Mouse (Mus musculus) natural killer cell, adult 2 months (primary cell): ENCODE results near the gene Magi3.

ENCODE experiments used
- DNase-seq, 2 experiments: peaks; one replicate each; pipeline ENCODE4 v3.0.0; 2022; ENCODE audit warnings: low spot score in 2 of 2

The Magi3 gene

GRCm38 (mm10) chr3:104220295-104220965 lies at the start of gene Magi3:
Magi3 (minus strand) TSS chr3:104220374.
- DNase-seq: peak; percentile 95 to 97

- DNase-seq: no peak
Observed at GRCm38 (mm10) chr3:104264530-104265145, 44.5 kb upstream of the Magi3 start.

GRCm38 (mm10) chr3:104260221-104260620 lies 40.0 kb upstream of the Magi3 start:
- DNase-seq: no peak

GRCm38 (mm10) chr3:104259168-104259567 lies 39.0 kb upstream of the Magi3 start:
- DNase-seq: no peak

DNA sequence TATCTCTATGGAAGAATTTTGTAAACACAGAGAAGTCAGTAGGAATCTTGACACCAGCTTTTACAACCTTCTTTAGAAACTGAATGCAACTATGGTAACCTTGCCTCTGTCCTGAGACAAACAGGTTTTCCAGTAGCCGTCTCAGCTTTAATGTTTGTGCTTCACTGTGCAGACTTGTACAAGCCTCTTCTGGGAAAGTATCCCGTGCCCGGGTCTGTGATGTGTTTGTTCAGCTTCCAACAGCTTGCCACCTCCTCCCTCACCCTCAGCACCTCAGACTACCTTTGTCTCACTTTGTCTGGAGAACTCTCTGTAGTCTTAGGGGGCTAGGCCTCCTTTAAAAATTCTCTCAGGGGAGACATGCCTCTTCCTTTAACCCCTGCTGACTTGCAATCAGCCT lies 36.9 kb upstream of the Magi3 start:
- no peak for DNase-seq

DNA sequence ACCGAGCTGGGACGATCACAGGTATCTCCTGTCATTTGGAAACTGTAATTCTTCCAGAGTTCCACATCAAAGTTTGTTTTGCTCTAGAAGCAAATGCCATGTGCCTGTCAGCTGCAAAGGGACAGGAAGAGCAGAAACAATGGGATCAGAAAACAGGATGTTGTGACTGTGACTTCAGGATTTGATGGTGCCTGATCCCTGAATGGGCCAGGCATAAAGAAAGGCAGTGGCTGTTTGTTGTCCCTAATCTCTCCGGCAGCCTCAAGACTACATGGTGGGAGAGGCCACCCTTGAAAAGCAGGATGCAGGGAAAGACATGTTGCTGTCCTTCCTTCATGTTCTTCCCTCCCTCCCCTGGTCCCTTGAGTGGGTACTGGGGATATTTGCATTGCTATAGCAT lies 33.6 kb upstream of the Magi3 start:
- DNase-seq: no peak

- no peak for DNase-seq
Observed at GRCm38 (mm10) chr3:104247850-104248249, 27.7 kb upstream of the Magi3 start.

DNA sequence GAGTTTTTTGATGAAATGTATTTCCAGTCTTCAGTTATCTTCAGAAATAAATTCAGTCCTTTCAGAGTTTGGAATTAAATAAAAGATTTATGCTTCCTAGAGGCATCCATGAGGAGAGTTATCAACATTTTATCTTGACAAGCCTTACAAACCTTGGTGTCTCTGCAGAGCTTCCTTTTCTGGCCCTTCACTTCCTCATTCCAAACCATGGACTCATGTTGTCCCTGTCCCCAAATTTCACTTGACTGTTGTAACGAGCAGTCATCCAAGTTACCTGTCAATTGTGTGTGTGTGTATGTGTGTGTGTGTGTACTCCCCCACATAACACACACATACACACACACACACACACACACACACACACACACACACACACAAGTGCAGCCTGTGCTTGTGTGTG lies 26.9 kb upstream of the Magi3 start:
- no peak for DNase-seq

- no peak for DNase-seq
Observed at GRCm38 (mm10) chr3:104244373-104244772, 24.2 kb upstream of the Magi3 start.

- DNase-seq: no peak
Observed at GRCm38 (mm10) chr3:104243972-104244371, 23.8 kb upstream of the Magi3 start.

GRCm38 (mm10) chr3:104239785-104240184 lies 19.6 kb upstream of the Magi3 start:
- no peak for DNase-seq

- DNase-seq: no peak
Observed at GRCm38 (mm10) chr3:104239376-104239775, 19.2 kb upstream of the Magi3 start.

DNA sequence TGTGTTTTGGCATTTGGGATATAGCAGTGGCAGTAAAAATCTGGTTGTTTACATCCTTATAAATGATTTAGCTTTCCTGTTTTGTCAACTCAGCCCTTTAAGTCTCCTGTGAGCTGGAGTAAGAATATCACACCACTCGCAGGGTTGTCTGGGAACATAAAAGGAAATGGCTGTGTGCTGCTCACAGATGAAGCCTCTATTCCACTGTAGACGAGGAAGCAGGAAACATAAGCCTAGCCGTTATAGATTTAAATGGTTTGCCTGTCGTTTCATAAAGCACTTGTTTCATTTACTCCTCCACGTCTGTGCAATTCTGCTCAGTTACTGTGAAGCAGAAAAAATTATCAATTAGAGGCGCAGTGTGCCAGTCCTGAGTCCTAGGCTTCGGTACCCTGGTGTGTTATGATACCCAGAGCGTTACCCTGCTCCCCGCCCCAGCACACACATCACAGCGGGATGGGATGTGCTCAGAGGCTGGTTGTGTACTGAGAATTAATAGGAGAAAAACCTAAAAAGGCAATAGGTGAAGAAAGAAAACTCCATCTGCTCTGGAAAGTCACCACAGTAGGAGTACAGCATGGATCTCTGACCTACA lies 17.8 kb upstream of the Magi3 start:
- no peak for DNase-seq

DNA sequence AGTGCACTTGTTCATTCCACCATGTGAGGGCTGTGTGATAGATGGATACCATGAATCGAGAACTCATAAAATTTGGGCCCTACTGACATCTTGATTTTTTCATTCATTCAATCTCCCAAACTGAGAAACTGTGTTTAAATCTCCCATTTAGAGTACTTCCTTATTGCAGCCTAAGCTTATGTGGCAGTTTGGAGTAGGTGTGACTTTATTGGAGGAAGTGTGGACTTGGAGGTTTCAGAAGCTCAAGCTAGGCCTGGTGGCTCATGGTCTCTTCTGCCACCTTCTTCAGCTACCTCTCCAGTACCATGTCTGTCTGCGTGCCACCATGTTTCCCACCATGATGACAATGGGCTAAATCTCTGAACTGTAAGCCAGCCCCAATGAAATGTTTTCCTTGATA lies 15.9 kb upstream of the Magi3 start:
- DNase-seq: no peak

- DNase-seq: no peak
Observed at GRCm38 (mm10) chr3:104235099-104235498, 14.9 kb upstream of the Magi3 start.

DNA sequence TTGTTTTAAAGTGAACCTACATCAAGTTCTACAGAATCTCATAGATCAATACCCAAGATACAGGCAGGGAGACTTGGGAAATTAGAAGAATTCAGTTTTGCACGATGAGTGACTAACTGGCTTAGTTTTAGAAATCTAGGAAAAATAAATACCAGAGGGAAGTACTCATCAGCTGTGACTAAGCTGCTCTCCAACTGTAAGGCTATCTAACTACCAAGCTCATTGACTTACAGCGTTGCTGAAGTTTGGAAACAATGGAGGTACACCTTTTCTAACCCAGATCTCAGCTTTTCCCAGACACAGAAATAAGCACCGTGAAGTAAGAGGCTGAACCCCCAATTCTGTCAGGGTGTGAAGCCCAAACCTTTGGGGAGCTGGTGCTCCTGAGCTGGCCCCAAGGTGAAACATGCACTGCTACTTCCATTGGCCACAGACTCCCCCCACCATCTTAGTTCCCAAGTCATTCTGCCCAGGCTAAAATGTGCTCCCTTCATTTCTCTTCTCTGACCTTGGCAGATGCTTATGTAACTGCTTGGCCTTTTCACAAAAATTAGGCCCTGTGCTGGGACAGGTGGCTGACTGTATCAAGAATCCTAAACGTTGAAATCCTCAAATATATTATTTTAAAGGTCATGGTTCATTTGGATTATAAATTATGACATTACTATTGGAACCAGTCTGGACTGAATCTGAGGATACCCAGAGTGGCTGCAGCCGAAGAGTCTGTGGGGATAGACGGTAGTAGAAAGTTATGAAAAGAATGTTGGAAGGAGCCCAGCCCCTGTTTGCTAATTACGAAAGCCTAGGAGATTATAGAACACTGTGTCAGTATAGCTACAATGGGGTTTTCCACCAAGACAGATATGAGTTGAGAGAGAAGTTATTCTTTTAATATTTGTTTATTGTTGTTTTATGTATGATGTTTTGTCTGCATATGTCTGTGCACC lies 13.5 kb upstream of the Magi3 start:
- DNase-seq: no peak

DNA sequence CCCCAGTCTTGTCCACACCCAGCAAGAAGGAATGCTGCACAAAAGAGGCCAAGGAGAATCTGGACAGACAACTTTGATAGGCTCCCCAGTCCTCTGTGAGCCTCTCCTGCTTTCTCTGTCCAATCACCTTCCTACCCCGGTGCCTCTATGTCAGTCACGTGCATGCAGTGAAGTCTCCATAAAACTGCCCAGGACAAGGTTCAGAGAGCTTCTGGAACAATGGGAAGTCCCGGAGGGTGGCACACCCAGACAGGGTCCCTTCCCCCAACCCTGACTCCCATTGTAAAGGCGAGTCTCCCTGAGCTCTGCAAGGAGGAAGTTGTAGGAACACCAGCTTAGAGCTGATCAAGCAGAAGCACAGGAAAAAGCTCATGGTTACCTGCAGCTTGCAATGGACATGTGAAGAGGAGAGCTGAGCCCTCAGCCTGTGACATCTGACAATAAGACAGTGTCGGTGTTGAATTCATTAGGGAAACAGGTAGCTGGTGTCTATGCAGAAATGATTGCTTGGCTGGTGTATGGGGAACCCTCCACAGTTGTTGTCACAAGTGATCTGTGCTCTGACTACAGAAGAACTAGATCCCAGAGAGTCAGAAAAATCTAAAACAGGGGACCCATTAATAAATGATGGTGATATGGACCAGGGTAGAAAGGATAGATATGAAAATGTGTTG lies 7.4 kb upstream of the Magi3 start:
- no peak for DNase-seq

DNA sequence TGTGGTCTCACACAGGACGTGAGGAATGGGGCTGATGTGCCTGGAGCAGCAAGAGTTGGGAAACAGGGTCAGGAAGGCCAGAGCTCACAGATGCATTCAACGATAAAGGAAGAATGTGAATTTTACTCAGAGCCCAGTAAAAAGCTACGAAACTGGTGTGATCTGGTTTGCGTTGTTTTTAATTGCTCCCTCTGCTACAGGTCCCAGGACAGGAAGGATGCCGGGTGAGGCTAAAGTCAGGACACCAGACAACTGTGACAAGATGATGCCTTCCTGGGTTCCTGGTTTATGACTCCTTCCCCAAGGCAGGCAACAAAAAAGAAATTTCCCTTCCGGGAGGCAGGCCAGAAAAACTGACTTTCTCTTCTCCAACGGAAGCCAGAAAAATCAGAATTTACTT lies 6.6 kb upstream of the Magi3 start:
- DNase-seq: no peak

DNA sequence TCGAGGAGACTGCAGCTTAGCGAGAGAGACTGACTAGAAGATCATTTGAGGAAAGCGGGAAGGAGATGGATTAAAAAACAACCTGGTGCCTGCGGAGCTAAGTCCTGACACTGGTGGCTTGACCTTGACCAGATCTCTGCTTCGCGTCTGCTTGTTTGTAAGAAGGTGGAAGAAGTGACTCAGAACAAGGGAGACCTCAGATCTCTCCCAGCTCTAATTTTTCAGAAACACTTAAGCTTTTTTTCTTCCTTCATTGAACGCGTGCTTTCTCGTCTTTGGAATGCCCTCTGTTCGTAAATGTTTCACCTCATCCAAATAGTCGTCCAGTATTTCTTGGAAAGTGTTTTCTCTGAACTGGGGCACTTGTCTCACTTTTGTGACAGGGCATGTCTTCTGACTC lies 982 bp upstream of the Magi3 start:
- DNase-seq: no peak

- DNase-seq: peak; percentile 7 to 31
Observed at GRCm38 (mm10) chr3:104219531-104220294, 461 bp downstream of the Magi3 start.

DNA sequence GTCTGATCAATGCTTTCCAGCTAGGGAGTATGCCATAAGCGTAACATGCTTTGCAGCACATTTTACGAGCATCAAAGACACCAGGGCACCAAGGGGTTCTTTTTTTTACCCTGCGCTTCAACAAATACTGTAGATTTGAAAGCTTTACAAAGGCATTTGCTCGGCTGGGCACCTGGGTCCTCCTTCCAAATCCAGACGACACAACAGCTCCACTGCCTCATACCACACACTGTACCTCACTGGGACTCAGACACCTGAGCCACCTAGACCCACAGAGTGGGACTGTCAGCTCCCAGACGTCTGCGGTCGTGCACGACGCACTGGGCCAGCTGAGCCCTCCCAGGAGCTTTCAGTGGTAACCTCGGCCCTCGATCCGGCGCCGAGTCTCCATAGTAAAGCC lies 1.2 kb downstream of the Magi3 start:
- peak; percentile 6 to 12 for DNase-seq
